Mouse (Mus musculus): ENCODE results near the gene Dppa4.
"Not testable (repeated sequence)": the region's sequence is repeated elsewhere in the genome, so short reads cannot be mapped to it uniquely, and the experiment has no call there.

Dppa4 gene

GRCm38 (mm10) chr16:48283517-48283916, at the start of gene Dppa4:
TSS of gene Dppa4 (plus strand) at chr16:48283733.
- DNase-seq (ENCODE audit: low read depth, low spot score) = no peak

GRCm38 (mm10) chr16:48234999-48235398, 48.5 kb upstream of the Dppa4 start:
- DNase-seq (ENCODE audit: low read depth, low spot score) = no peak

- no peak for DNase-seq (ENCODE audit: low read depth, low spot score)
Measured at GRCm38 (mm10) chr16:48237676-48238075, 45.9 kb upstream of the Dppa4 start.

GRCm38 (mm10) chr16:48247044-48247661, 36.4 kb upstream of the Dppa4 start:
- DNase-seq (ENCODE audit: low read depth, low spot score) = no peak

GRCm38 (mm10) chr16:48252824-48253223, 30.7 kb upstream of the Dppa4 start:
- DNase-seq (ENCODE audit: low read depth, low spot score) = no peak

GRCm38 (mm10) chr16:48254584-48254983, 28.9 kb upstream of the Dppa4 start:
- DNase-seq (ENCODE audit: low read depth, low spot score) = no peak

- DNase-seq (ENCODE audit: low read depth, low spot score) = no peak
Measured at GRCm38 (mm10) chr16:48259519-48259918, 24.0 kb upstream of the Dppa4 start.

GRCm38 (mm10) chr16:48262901-48263300, 20.6 kb upstream of the Dppa4 start:
- no peak for DNase-seq (ENCODE audit: low read depth, low spot score)

GRCm38 (mm10) chr16:48265856-48266255, 17.7 kb upstream of the Dppa4 start:
- DNase-seq (ENCODE audit: low read depth, low spot score) = no peak

GRCm38 (mm10) chr16:48276940-48277339, 6.6 kb upstream of the Dppa4 start:
- DNase-seq (ENCODE audit: low read depth, low spot score) = no peak

GRCm38 (mm10) chr16:48280883-48281282, 2.6 kb upstream of the Dppa4 start:
- DNase-seq (ENCODE audit: low read depth, low spot score) = no peak

GRCm38 (mm10) chr16:48282801-48283200, 732 bp upstream of the Dppa4 start:
- DNase-seq (ENCODE audit: low read depth, low spot score) = no peak

- DNase-seq (ENCODE audit: low read depth, low spot score) = no peak
Measured at GRCm38 (mm10) chr16:48285517-48285916, 2.0 kb downstream of the Dppa4 start.

GRCm38 (mm10) chr16:48297384-48298136, 14.0 kb downstream of the Dppa4 start:
- no peak for DNase-seq (ENCODE audit: low read depth, low spot score)

GRCm38 (mm10) chr16:48299884-48300283, 16.4 kb downstream of the Dppa4 start:
- no peak for DNase-seq (ENCODE audit: low read depth, low spot score)

GRCm38 (mm10) chr16:48303509-48303908, 20.0 kb downstream of the Dppa4 start, which contains the start of gene Dppa2:
TSS of gene Dppa2 (plus strand) at chr16:48303908.
- no peak for DNase-seq (ENCODE audit: low read depth, low spot score)

GRCm38 (mm10) chr16:48303983-48304382, 20.4 kb downstream of the Dppa4 start:
- no peak for DNase-seq (ENCODE audit: low read depth, low spot score)

GRCm38 (mm10) chr16:48308916-48309315, 25.4 kb downstream of the Dppa4 start:
- not testable (repeated sequence) for DNase-seq (ENCODE audit: low read depth, low spot score)

- no peak for DNase-seq (ENCODE audit: low read depth, low spot score)
Measured at GRCm38 (mm10) chr16:48309912-48310630, 26.5 kb downstream of the Dppa4 start.

GRCm38 (mm10) chr16:48315294-48315693, 31.8 kb downstream of the Dppa4 start:
- DNase-seq (ENCODE audit: low read depth, low spot score) = no peak

GRCm38 (mm10) chr16:48320781-48321180, 37.2 kb downstream of the Dppa4 start:
- no peak for DNase-seq (ENCODE audit: low read depth, low spot score)

- no peak for DNase-seq (ENCODE audit: low read depth, low spot score)
Measured at GRCm38 (mm10) chr16:48323133-48323532, 39.6 kb downstream of the Dppa4 start.
